Mouse (Mus musculus) megakaryocyte, embryonic 14.5 days (primary cell): Measurements from ENCODE around the gene Klk12. TPM values are rescaled to one million over a fixed set of nuclear protein-coding genes. Genes with fewer than 3 reads are reported as not detected.

Experiments used
- H3K27me3 ChIP-seq: replicated peaks from 2 replicates; pipeline ENCODE3; 2012; ENCODE audit warnings: inconsistent platforms
- H3K36me3 ChIP-seq: replicated peaks from 2 replicates; pipeline ENCODE3; 2012; ENCODE audit warnings: low read length, inconsistent platforms, mixed read lengths
- H3K4me1 ChIP-seq: 2 replicates; pipeline ENCODE4 v1.6.1; 2012; ENCODE audit warnings: inconsistent platforms
- H3K4me3 ChIP-seq: replicated peaks from 2 replicates; pipeline ENCODE3; 2012; ENCODE audit warnings: moderate library complexity, mild to moderate bottlenecking, inconsistent platforms
- H3K9me3 ChIP-seq: 2 replicates; pipeline ENCODE4 v1.6.1; 2012; ENCODE audit warnings: inconsistent platforms
- FLI1 ChIP-seq: IDR thresholded peaks from 2 replicates; pipeline ENCODE4 v1.6.1; 2012; ENCODE audit warnings: low read length, inconsistent platforms, mixed read lengths
- GATA1 ChIP-seq: IDR thresholded peaks from 3 replicates; pipeline ENCODE4 v1.6.1; 2012; ENCODE audit warnings: mixed read lengths, low read length, inconsistent platforms, borderline replicate concordance
- polyA plus RNA-seq: library from polyadenylated mRNA; stranded (reverse); fragments of >175 nt; gene quantifications from 2 replicates; pipeline ENCODE4 v1.2.3, GENCODE M21; 2012; ENCODE audit warnings: low replicate concordance; ENCODE audit not compliant: insufficient read depth

The Klk12 gene
- polyA plus RNA-seq, 1 experiment, result not detected

GRCm38 (mm10) chr7:43788096-43788495 lies 19.4 kb downstream of the Klk12 start:
- H3K9me3 ChIP-seq, result peaks cover 7% of the 10 kb centered on the region
- H3K4me3 ChIP-seq, result no peak overlapping the region
- H3K27me3 ChIP-seq, result peaks cover 28% of the 10 kb centered on the region
- no peaks in the 10 kb centered on the region for H3K36me3 ChIP-seq
- H3K4me1 ChIP-seq, result peaks cover 4% of the 10 kb centered on the region; the same call in 1 of the 2 replicates
- no peak for TF ChIP-seq FLI1

- H3K9me3 ChIP-seq, result peaks cover 7% of the 10 kb centered on the region
- H3K27me3 ChIP-seq, result peaks cover 19% of the 10 kb centered on the region
- no peak overlapping the region for H3K4me3 ChIP-seq
- no peaks in the 10 kb centered on the region for H3K4me1 ChIP-seq
- no peaks in the 10 kb centered on the region for H3K36me3 ChIP-seq
- TF ChIP-seq GATA1, result no peak
- no peak for TF ChIP-seq FLI1
Observed at GRCm38 (mm10) chr7:43789295-43789694, 20.6 kb downstream of the Klk12 start.

- peaks cover 32% of the 10 kb centered on the region for H3K27me3 ChIP-seq
- no peaks in the 10 kb centered on the region for H3K36me3 ChIP-seq
- no peak within 1 kb of the TSS for H3K4me3 ChIP-seq
- no peak for TF ChIP-seq GATA1
- TF ChIP-seq FLI1, result no peak
- H3K9me3 ChIP-seq, result peaks cover 5% of the 10 kb centered on the region
- peaks cover 3% of the 10 kb centered on the region for H3K4me1 ChIP-seq
Observed at GRCm38 (mm10) chr7:43791591-43791990, 22.9 kb downstream of the Klk12 start, which contains the start of gene Klk9. Gene Klk9 (plus strand): TSS chr7:43791891.

GRCm38 (mm10) chr7:43796355-43796754 lies 27.7 kb downstream of the Klk12 start:
- Histone ChIP-seq H3K27me3 (peaks cover 52% of the 10 kb centered on the region), H3K4me3 (no peak overlapping the region), H3K36me3 (no peaks in the 10 kb centered on the region), H3K9me3 (no peaks in the 10 kb centered on the region), H3K4me1 (peaks cover 26% of the 10 kb centered on the region)
- TF ChIP-seq FLI1, result no peak
- TF ChIP-seq GATA1, result no peak

- Histone ChIP-seq H3K4me1 (peaks cover 26% of the 10 kb centered on the region), H3K36me3 (no peaks in the 10 kb centered on the region), H3K27me3 (peaks cover 50% of the 10 kb centered on the region), H3K4me3 (peak within 1 kb of the TSS; percentile 89), H3K9me3 (no peaks in the 10 kb centered on the region)
- no peak for TF ChIP-seq FLI1
- TF ChIP-seq GATA1, result no peak
Observed at GRCm38 (mm10) chr7:43797333-43797769, 28.7 kb downstream of the Klk12 start, which contains the start of gene Klk8. Gene Klk8 (plus strand): TSS chr7:43797577.

GRCm38 (mm10) chr7:43797844-43798462 lies 29.3 kb downstream of the Klk12 start:
- H3K27me3 ChIP-seq, result peaks cover 50% of the 10 kb centered on the region
- no peak for TF ChIP-seq GATA1
- TF ChIP-seq FLI1, result no peak
- H3K9me3 ChIP-seq, result no peaks in the 10 kb centered on the region
- H3K36me3 ChIP-seq, result no peaks in the 10 kb centered on the region
- peaks cover 26% of the 10 kb centered on the region for H3K4me1 ChIP-seq
- peak overlapping the region; percentile 89 for H3K4me3 ChIP-seq

GRCm38 (mm10) chr7:43799876-43800275 lies 31.2 kb downstream of the Klk12 start:
- H3K36me3 ChIP-seq, result no peaks in the 10 kb centered on the region
- H3K4me1 ChIP-seq, result peaks cover 26% of the 10 kb centered on the region
- TF ChIP-seq FLI1, result no peak
- TF ChIP-seq GATA1, result no peak

GRCm38 (mm10) chr7:43810994-43811393 lies 42.3 kb downstream of the Klk12 start, which contains the start of gene Klk7:
Gene Klk7 (plus strand): TSS chr7:43811294.
- Histone ChIP-seq H3K36me3 (no peaks in the 10 kb centered on the region), H3K4me1 (no peaks in the 10 kb centered on the region), H3K27me3 (peaks cover 11% of the 10 kb centered on the region), H3K4me3 (no peak within 1 kb of the TSS), H3K9me3 (no peaks in the 10 kb centered on the region)
- TF ChIP-seq FLI1 (no peak), GATA1 (no peak)

More at GRCm38 (mm10) chr7:43799876-43800275, 31.2 kb downstream of the Klk12 start:
- no peak overlapping the region for H3K4me3 ChIP-seq
- no peaks in the 10 kb centered on the region for H3K9me3 ChIP-seq
- peaks cover 42% of the 10 kb centered on the region for H3K27me3 ChIP-seq

GRCm38 (mm10) chr7:43815211-43815610 lies 46.5 kb downstream of the Klk12 start:
- H3K9me3 ChIP-seq, result no peaks in the 10 kb centered on the region
- no peaks in the 10 kb centered on the region for H3K36me3 ChIP-seq
- no peaks in the 10 kb centered on the region for H3K4me1 ChIP-seq
- TF ChIP-seq FLI1 (no peak), GATA1 (no peak)
- peaks cover 11% of the 10 kb centered on the region for H3K27me3 ChIP-seq
- no peak overlapping the region for H3K4me3 ChIP-seq

- Histone ChIP-seq H3K9me3 (no peaks in the 10 kb centered on the region), H3K4me3 (no peak overlapping the region), H3K4me1 (no peaks in the 10 kb centered on the region), H3K27me3 (peaks cover 11% of the 10 kb centered on the region), H3K36me3 (no peaks in the 10 kb centered on the region)
- TF ChIP-seq FLI1, result no peak
- no peak for TF ChIP-seq GATA1
Observed at GRCm38 (mm10) chr7:43816746-43817145, 48.0 kb downstream of the Klk12 start.

- peaks cover 2% of the 10 kb centered on the region for H3K27me3 ChIP-seq
- no peak overlapping the region for H3K4me3 ChIP-seq
- no peak for TF ChIP-seq GATA1
- TF ChIP-seq FLI1, result no peak
- H3K36me3 ChIP-seq, result no peaks in the 10 kb centered on the region
- no peaks in the 10 kb centered on the region for H3K4me1 ChIP-seq
- no peaks in the 10 kb centered on the region for H3K9me3 ChIP-seq
Observed at GRCm38 (mm10) chr7:43821581-43821980, 52.9 kb downstream of the Klk12 start.

Other genes with a start within 250 kb of the Klk12 start
- 0.35 TPM in 1 of 2 replicates, not detected in the other for gene Cd33, start 224.5 kb upstream of the Klk12 start, polyA plus RNA-seq
- not detected in 2 replicates for gene Zfp658, start 206.6 kb upstream of the Klk12 start, polyA plus RNA-seq
- 0.62 TPM in 1 of 2 replicates, not detected in the other for gene Zfp719, start 189.3 kb upstream of the Klk12 start, polyA plus RNA-seq
- gene Zfp819, start 161.7 kb upstream of the Klk12 start, polyA plus RNA-seq, result not detected in 2 replicates
- 0.86 TPM in 1 of 2 replicates, not detected in the other for gene Ceacam18, start 134.2 kb upstream of the Klk12 start, polyA plus RNA-seq
- gene Siglece, start 108.7 kb upstream of the Klk12 start, polyA plus RNA-seq, result not detected in 2 replicates
- 6.6 and 15.5 TPM in 2 replicates for gene Ctu1, start 96.9 kb upstream of the Klk12 start, polyA plus RNA-seq
- gene Klk14, start 78.5 kb upstream of the Klk12 start, polyA plus RNA-seq, result not detected in 2 replicates
- not detected in 2 replicates for gene Klk13, start 56.3 kb upstream of the Klk12 start, polyA plus RNA-seq
- not detected in 2 replicates for gene Klk11, start 5.7 kb downstream of the Klk12 start, polyA plus RNA-seq
- not detected in 2 replicates for gene Klk10, start 12.1 kb downstream of the Klk12 start, polyA plus RNA-seq
- not detected in 2 replicates for gene Klk9, start 23.0 kb downstream of the Klk12 start, polyA plus RNA-seq
- gene Klk8, start 28.7 kb downstream of the Klk12 start, polyA plus RNA-seq, result 4.3 and 26.2 TPM in 2 replicates
- gene Klk7, start 42.4 kb downstream of the Klk12 start, polyA plus RNA-seq, result not detected in 2 replicates
- gene Klk6, start 55.6 kb downstream of the Klk12 start, polyA plus RNA-seq, result not detected in 2 replicates
- not detected in 2 replicates for gene Klk5, start 73.1 kb downstream of the Klk12 start, polyA plus RNA-seq
- gene Klk4, start 112.3 kb downstream of the Klk12 start, polyA plus RNA-seq, result not detected in 2 replicates
- gene Klk15, start 164.8 kb downstream of the Klk12 start, polyA plus RNA-seq, result not detected in 2 replicates
- gene Klk1b8, start 181.8 kb downstream of the Klk12 start, polyA plus RNA-seq, result not detected in 2 replicates
- gene Klk1b1, start 197.9 kb downstream of the Klk12 start, polyA plus RNA-seq, result not detected in 2 replicates
- gene Klk1b9, start 207.2 kb downstream of the Klk12 start, polyA plus RNA-seq, result not detected in 2 replicates
- gene Klk1b11, start 227.0 kb downstream of the Klk12 start, polyA plus RNA-seq, result not detected in 2 replicates
- not detected in 2 replicates for gene Klk1b26, start 243.3 kb downstream of the Klk12 start, polyA plus RNA-seq